Mouse (Mus musculus) left cerebral cortex, adult 8-10 months (tissue): ENCODE results near the gene Foxk1. TPM values are rescaled to one million over a fixed set of nuclear protein-coding genes. Genes with fewer than 3 reads are reported as not detected.

Experiments used
- DNase-seq, 2 experiments: peaks; one replicate each; pipeline ENCODE4 v3.0.0; 2022; ENCODE audit warnings: low spot score in 2 of 2
- total RNA-seq, 4 experiments: library from RNA; stranded (reverse); gene quantifications; 2 replicates each; pipeline ENCODE4 v1.2.4; 2022

Foxk1 gene
- total RNA-seq, 4 experiments from 2014 or later: 39.6 to 43.1 (median 42.7) TPM

DNA sequence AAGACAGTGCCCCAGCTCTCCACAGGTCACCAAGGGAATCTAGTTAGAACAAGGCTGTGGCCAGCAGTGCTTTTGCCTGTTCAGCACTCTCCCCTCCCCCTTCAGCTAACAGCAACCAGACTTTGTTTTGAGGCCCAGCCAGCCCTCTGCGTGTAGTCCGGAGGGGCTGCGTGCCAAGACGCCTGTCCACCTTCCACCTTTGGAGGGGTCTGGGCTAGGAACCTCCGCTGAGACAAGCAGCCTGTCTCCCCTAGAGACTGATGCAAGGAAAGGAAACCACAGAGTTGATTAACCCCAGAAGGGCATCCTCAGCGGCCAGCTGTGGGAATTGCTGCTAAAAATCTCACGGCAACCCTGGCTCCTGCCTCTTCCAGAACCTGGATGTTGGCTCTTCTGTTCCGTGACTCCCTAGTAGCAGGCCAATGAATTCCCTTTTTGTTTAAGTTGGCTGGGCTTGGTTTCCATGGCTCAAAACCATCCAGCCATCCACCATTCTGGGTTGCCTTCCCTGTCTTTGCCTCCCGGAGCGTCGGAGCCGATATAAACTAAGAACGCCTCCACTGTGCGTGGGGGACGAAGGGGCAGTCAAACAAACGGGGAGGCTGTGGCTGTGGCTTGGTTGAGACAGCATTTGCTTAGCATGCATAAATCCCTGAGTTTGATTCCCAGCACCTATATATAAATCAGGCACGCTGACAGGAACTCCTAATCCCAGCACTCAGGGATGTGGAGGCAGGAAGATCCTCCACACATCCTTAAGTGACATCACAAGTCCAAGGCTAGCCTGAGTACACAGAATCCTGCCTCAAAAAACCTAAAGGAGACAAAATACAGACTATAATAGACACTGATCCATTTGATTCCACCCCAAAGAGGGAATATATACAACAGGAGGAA, 14.3 kb upstream of the Foxk1 start:
- DNase-seq: no peak

DNA sequence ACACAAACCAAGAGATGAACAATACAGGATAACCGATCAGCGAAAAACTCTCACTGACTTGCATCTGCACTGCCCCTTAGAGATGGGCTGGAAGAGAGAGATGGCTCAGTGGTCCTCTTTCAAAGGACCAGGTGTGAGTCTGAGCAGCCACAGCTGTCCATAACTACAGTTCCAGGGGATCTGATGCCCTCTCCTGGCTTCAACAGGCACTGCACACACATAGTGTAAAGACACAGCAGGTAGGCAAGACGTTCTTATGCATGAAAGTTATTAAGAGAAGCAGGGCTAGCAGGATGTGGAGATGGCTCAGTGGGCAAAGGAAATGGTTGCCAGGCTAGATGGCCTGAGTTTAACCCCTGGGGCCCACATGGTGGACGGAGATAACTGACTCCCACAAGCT, 13.6 kb upstream of the Foxk1 start:
- no peak for DNase-seq

DNA sequence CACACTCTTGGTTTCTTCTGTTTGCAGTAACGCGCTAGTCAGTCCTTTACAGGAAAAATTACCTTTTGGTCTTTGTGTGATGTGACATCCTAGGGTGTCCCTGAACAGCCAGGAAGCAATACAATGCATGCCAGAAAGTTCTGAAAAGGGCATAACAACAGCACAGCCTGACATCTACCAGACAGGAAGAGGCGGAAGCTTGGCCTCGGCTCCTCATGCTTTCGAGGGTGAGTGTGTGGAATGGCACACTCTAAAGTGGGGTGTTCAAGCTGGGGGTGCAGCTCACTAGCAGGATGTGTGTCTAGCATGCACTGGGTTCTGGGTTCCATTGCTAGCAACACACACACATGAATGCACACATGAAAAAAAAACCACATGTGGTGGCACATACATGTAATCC, 9.6 kb upstream of the Foxk1 start:
- no peak for DNase-seq

DNA sequence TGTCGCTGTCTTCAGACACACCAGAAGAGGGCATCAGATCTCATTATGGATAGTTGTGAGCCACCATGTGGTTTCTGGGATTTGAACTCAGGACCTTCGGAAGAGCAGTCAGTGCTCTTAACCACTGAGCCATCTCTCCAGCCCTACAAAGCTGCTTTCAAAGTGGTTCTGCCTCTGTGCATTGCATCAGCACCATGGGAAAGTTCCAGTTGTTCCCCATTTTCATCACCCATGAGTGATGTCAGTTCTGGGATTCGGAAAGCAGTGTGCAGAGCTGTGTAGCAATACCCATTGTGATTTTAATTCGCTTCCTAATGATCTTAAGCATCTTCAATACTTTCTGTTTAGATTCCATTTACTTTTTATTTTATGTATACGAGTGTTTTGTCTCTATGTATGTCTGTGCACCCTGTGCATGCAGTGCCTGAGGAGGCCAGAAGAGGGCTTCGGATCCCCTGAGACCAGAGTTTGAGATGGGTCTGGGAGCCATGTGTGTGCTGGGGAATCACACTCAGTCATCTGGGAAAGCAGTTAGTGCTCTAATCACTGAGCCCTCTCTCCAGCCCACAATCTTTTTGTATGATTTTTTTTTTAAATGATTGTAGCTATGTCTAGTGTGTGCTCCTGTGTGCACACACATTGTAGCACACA, 6.6 kb upstream of the Foxk1 start:
- no peak for DNase-seq

DNA sequence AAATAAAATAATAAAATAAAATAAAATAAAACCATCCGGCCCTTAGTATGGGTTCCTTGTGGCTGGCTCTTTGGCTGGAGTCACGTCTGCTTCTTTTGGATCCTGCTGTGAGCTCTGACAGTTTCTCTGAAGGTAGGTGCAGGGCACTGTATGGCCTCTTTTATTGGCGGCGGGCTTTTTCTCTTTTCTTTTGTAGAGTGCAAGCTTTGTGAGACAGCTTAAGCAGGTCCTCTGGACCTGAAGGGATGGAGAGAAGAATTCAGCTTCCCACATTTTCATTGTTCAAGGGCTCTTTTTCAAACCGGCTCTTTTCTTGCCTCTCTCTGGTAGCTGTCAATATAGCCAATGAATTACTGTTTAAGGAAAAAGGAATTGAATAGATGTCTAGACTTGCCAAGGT, 5.4 kb upstream of the Foxk1 start:
- no peak for DNase-seq

DNA sequence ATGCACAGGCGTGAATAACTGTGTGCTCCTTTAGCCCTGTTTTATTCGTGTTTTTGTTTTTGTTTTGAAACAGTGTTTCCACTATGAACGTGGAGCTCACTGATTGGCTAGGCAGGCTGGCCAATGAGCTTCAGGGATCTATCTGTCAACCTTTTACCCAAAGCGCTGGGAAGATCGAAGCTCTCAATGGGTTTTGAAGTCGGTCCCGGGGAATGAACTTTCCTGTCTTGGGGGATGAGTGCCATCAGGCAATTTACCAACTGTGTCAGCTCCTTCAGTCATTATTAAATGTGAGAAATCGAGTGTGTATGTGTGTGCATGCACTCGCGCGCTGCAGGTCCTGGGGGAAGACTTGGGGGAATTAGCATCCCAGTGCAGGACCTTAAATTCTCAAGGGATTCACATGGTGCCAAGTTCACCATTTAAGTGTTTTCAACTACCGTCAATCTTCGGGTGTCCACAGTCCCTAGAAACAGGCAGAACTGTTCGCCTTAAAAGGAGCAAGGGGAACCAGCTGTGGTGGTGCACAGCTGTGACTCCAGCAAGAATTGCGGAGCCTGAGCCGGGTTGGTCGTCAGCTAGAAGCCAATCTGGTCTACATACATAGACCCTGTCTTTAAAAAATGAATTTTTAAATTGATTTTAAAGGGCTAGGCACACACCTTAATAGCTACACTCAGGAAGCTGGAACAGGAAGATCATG, 965 bp upstream of the Foxk1 start:
- DNase-seq: no peak

DNA sequence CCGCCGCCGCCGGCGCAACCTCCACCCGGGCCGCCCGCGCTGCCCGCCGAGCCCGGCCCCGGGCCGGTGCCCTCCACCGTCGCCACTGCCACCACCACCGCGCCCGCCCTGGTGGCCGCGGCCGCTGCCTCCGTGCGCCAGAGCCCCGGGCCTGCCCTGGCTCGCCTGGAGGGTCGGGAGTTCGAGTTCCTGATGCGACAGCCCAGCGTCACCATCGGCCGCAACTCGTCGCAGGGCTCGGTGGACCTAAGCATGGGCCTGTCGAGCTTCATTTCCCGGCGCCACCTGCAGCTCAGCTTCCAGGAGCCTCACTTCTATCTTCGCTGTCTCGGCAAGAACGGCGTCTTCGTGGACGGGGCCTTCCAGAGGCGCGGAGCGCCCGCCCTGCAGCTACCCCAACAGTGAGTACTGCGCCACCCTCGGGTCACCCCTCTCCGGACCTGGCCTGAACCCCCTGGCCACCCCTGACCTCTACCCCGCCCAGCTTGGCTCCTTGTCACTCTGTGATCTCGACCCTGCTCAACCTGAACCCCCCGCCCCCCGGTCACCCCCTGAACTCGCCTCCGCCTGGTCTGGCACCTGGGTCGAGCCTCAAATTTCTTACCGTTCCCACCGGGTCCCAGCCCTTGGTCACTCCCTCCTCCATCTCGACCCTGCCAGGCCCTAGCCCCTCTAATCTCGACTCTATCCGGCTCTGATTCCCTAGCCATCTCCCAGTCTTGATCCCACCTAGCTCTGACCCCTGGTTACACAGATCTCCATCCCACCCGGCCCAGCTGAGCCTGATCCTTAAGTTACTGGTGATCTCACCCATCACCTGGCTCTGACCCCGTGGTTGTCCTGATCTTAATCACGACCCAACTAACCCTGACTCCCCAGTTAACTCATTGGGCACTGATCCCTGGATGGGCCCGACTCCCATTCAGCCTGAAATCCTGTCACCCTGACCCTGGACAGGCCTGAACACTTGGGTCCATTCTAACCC, 636 bp downstream of the Foxk1 start:
- DNase-seq: no peak

DNA sequence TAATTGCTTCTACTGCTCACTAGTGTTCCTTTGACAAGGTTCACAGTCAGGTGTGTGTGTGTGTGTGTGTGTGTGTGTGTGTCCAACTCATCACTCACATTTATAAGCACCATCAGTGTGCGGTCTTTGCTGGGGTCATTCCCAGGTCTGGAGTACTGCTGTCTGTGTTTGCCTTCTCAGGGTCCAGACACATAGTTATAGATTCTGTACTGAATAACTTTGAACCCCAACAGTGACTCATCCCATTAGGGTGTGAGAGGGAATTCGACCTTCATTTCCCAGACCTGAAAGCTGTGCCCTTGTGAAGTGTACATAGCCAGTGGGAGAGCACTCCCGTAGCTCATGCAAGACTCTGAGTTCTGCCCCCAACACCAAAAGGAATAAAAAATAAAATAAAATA, 2.4 kb downstream of the Foxk1 start:
- no peak for DNase-seq

DNA sequence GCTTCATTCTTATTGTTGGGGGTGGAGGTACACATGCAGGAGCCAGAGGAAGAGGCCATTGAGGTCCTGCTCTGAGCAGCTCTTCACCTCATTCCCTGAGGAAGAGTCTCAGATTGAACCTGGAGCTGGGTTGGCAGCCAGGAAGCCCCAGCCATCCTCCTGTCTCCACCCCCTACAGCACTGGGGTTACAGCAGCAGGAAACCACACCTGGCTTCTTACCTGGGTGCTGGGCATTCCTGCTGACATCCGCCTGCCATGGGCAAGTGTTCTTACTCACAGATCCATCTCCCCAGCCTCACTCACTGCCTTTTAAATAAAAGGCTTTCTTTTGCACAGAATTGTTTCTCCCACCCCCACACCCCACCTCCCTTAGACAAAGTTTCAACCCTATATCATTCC, 3.0 kb downstream of the Foxk1 start:
- no peak for DNase-seq

DNA sequence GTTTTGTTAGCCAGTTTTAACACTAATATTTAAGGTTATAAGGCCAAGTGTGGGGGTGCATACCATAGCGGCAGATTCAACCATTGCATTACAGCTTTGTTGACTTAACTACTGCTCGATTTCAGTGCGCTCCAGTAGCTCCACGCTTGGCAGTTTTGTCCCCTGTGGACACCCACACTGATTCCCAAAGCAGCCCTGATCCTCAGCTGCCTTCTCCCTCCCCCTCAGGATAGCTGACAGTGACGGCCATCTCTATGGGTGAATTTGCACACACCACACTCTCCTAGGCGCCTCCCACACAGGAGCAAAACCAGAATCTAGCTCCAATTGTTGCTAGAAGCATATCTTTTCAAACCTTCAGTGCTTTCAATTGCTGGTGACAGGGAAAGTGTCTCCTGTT, 4.1 kb downstream of the Foxk1 start:
- peak in 1 of 2 experiments; percentile 83 for DNase-seq

DNA sequence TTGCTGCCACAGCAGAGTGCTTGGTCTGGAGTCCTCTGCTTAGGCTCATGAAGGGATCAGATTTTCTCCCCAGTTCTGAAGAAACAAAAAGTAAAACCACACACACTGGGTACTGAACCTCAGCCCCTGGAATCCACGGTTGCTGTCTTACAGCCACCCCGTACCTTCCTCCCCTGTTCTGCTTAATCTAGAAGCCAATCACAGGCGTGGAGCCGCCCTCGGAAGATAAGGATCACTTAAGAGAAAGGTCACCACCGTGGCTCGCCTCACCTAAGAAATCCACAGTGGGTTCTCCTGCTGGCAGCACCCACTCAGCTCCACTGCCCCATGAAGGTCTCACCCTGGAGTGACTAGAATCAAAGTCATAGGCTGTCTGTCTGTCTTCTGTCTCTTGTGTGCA, 5.1 kb downstream of the Foxk1 start:
- DNase-seq: no peak

DNA sequence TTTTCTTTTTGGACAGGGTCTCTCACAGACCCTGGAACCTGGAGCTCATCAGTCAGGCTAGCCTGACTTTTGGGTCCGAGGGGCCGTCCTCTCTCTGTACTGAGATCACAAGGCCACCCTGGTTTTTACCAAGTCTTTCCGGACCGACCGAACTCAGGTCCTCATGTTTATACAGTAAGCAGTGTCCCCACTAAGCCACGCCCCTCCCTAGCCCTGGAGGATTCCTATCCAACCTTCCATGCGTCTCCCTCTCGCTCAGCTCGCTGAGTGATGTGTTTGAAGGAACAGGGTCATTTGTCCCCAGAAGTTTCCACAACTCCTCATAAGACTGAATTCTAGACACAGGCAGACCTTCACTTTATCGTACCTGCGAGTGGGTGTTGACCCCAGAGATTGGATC, 5.6 kb downstream of the Foxk1 start:
- no peak for DNase-seq

DNA sequence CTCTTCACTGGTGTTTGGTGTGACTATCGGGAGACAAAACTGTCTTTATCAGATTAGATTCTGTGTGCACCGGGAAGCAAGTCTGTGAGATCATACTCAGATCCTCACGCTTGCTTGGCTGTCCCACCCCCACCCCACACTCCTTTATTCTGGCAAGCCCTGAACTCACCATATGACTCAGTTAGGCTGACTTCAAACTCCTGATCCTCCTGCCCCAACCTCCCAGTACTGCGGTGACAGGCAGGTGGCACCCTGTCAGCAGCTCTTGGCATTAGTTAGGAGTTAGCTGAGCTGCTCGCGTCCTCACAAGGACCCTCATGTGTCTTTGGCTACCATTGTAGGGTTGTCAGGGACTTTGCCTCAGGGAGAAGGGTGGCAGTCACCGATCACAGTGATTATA, 6.1 kb downstream of the Foxk1 start:
- DNase-seq: no peak

DNA sequence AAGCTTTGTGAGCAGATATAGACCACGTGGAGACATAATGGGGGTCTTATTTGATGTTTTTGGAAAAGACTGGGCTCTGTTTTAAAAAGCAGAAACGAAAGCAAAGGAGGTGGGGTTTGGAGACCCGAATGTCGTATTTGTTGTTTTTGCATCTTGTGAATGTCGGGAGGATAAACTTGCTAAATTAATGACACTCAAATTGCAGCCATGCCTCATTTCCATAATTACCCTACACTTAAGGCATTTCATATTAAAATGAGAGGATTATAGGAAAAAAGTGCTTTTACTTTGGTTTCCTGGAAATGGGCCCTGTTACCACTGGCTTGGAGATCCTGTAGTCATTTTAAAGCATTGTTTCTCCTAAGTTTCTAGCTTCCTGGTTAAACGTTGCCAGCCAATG, 7.9 kb downstream of the Foxk1 start:
- no peak for DNase-seq

DNA sequence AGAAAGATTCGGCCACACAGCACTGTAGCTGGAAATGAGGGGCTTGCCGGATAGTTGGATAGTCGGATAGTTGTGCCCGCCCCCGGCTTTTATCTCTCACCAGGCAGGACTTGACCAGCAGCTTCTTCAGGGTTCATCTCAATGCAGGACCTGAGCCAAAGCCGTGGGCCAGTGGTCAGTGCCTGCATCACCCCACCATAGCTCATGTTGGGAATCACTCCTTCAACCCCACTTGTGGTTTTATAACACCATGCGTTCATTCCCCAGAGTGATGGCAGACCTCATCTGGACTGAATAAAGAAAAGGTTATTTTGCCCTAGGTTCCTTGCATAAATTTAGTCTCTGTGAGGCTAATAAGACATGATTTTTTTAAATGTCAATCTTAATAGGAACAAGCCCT, 9.1 kb downstream of the Foxk1 start:
- no peak for DNase-seq

DNA sequence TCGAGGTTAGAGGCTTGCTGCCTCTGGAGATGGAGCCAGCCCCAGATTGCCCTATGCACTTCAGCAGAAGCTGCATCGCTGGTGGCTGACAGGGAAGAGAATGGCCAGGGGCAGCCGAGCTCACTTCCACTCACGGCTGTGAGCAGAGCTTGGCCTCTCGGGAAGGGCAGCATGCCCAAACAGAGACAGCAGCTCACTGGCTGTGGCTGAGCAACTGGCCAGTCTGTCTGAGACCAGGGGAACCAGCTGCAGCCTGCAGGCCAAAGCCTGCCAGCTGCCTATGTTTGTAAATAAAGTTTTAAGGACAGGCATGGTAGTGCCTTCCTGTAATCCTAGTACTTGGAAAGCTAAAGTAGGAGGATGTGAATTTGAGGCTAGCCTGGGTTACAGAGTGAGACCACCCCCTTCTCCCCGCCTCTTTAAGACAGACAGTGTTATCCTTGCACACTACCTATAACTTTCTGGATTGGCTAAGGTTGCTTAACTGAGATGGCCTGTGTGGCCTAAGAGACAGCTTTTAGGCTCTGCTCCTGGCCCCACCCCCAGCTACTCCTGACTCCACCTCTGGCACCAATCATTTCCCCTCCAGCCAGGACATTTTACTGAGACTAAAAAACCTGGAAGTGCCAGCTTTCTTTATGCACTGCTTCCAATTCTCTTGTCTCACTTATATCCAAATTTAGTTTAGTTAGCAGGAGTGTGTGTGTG, 11.5 kb downstream of the Foxk1 start:
- DNase-seq: no peak

DNA sequence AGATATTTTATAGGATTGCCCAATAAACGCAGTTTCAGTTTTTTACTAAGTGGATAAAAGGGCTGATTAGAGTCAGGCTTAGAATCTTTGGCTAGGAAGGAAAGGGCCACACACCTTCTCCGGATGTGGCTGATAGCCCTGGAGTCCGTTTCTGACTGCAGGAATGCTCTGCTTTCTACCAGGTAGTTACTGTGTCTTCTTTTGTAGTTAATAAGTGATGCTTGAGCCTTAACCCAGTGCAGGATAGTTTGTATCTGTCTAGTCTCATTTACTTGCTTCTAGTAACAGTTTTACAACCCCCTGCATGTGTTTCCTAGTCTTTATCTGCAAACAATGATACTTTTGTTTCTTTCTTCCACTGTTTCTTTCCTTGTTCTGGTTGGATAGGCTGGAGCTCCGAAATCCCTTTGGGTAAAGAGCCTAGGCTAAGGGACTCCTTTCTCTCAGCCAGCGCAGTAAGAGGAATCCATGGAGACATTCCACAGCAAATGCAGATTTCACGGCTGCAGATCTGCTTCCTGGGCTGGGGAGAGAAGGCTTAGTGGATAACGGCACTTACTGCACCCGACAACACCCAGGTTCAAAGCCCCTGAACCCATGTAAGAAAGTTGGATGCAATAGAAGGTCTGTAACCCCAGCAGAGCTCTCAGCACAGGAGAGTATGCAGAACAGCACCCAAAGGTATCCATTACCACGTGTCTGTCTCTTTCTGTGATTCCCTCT, 12.6 kb downstream of the Foxk1 start:
- DNase-seq: no peak

DNA sequence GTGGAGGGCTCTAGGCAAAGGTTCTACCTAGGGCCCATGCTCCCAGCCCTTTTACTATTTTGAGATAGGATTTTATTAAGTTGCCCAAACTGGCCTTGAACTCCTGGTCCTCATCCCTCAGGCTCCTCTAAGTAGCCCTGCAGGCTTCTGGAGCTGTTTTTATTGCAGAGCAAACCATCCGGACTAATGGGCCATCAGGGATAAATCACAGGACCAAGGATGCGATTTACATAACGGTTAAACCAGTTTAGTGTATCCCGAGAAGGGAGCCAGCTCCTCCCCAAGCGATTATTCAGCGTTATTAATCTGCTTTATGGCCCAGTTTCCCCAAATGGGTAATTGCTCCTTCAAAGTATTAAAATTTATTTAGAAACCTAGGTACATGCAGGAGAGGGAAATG, 14.1 kb downstream of the Foxk1 start:
- no peak for DNase-seq

DNA sequence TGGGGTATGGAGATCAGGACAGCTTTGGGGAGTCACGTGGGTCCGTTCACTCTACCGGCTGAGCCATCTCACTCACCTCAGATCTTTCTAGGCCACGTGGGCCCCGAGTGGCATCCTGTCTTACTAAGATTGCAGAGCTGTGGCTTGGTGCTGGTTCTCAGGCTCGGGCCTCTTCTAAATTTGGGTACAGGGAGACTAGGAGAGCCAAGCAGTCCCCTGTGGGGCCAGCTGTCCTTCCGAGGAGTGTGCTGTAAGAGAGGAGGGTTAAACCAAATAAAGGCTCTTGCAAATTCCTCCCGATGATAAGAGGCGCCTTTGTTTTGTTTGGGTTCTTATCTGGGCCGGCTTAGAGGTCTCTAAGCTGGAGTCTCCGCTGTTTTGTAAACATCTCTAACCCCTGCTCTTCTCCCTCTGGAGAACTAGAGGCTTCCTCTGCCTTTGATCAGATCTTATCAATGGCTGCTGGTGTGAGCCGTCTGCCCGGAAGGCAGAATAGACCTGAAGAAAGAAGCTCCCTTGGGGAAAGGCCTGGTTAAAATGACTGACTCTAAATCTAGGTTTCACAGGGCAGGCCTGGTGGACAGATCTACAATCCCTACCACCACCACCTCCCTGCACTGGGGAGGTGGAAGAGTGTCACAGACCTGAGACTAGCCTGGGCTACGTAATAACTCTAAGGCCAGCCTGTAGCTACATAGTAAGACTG, 14.9 kb downstream of the Foxk1 start:
- no peak for DNase-seq
